Mouse (Mus musculus) stomach, embryonic 14.5 days (tissue): Measurements from ENCODE around the gene Snx7. TPM values are rescaled to one million over a fixed set of nuclear protein-coding genes. Genes with fewer than 3 reads are reported as not detected.

ENCODE experiments used
- ATAC-seq: fragments of 200-750 bp; cut with Nextera tagmentation; 2 replicates; pipeline ENCODE4 v1.8.0; 2017; ENCODE audit warnings: low read depth, moderate TSS enrichment; ENCODE audit not compliant: insufficient number of reproducible peaks, insufficient read depth, low FRiP score
- H3K27ac ChIP-seq: fragments of 300-500 bp; sonication (generic); 2 replicates; pipeline ENCODE4 v1.5.1; 2014; ENCODE audit warnings: mild to moderate bottlenecking, low read length, moderate library complexity, mixed read lengths
- H3K27me3 ChIP-seq: fragments of 300-500 bp; sonication (generic); 2 replicates; pipeline ENCODE4 v1.6.1; 2014; ENCODE audit warnings: low read length, control low read depth, mixed read lengths; ENCODE audit not compliant: control insufficient read depth, insufficient read depth
- H3K36me3 ChIP-seq: fragments of 300-500 bp; sonication (generic); 2 replicates; pipeline ENCODE4 v1.6.1; 2014; ENCODE audit warnings: mild to moderate bottlenecking, control low read depth, low read length, moderate library complexity, mixed read lengths; ENCODE audit not compliant: control insufficient read depth, insufficient read depth
- H3K4me1 ChIP-seq: fragments of 300-500 bp; sonication (generic); 2 replicates; pipeline ENCODE4 v1.6.1; 2014; ENCODE audit warnings: low read length, control low read depth, mixed read lengths; ENCODE audit not compliant: control insufficient read depth, insufficient read depth
- H3K4me2 ChIP-seq: fragments of 300-500 bp; sonication (generic); replicated peaks from 2 replicates; pipeline ENCODE4 v1.6.1; 2014; ENCODE audit warnings: low read depth, low read length, control low read depth
- H3K4me3 ChIP-seq: fragments of 300-500 bp; sonication (generic); 2 replicates; pipeline ENCODE4 v1.5.1; 2014; ENCODE audit warnings: low read depth, low read length, control low read depth
- H3K9ac ChIP-seq: fragments of 300-500 bp; sonication (generic); replicated peaks from 2 replicates; pipeline ENCODE4 v1.6.1; 2014; ENCODE audit warnings: low read depth, mild to moderate bottlenecking, control low read depth, low read length, moderate library complexity, mixed read lengths
- H3K9me3 ChIP-seq: fragments of 300-500 bp; sonication (generic); 2 replicates; pipeline ENCODE4 v1.6.1; 2016; ENCODE audit warnings: low read depth, low read length, control low read depth; ENCODE audit not compliant: control insufficient read depth
- WGBS: fragments of 180-500 bp; shearing (Covaris S2); extraction: QIAGEN DNeasy Blood & Tissue Kit; methylation state at CpG from one replicate; pipeline ENCODE4 v1.1.7; 2014; 5-methylcytosine and 5-hydroxymethylcytosine counted together
- polyA plus RNA-seq: library from polyadenylated mRNA; unstranded; fragments of >200 nt; fragmentation: Nextera tagmentation; extraction: Ambion mirVana; gene quantifications from 2 replicates; pipeline ENCODE4 v1.2.1, GENCODE M21; 2014

The Snx7 gene
- polyA plus RNA-seq, 1 experiment from 2014 or later = 30.4 TPM

- Histone ChIP-seq H3K4me2 (no peak overlapping the region), H3K9me3 (no peaks in the 10 kb centered on the region), H3K4me3 (no peak overlapping the region), H3K27ac (no peak overlapping the region), H3K9ac (no peak overlapping the region), H3K36me3 (no peaks in the 10 kb centered on the region), H3K27me3 (no peaks in the 10 kb centered on the region), H3K4me1 (no peaks in the 10 kb centered on the region)
- WGBS = 60% methylated on average over 12 of the region's 12 CpGs
- ATAC-seq = no peak
Observed at GRCm38 (mm10) chr3:117839867-117840545, 28.7 kb downstream of the Snx7 start.

- H3K27ac ChIP-seq = no peak overlapping the region
- no peak overlapping the region for H3K9ac ChIP-seq
- H3K9me3 ChIP-seq = no peaks in the 10 kb centered on the region
- WGBS = 57% methylated on average over 3 of the region's 3 CpGs
- no peaks in the 10 kb centered on the region for H3K4me1 ChIP-seq
- H3K27me3 ChIP-seq = no peaks in the 10 kb centered on the region
- no peak for ATAC-seq
- H3K36me3 ChIP-seq = no peaks in the 10 kb centered on the region
- no peak overlapping the region for H3K4me3 ChIP-seq
- no peak overlapping the region for H3K4me2 ChIP-seq
Observed at GRCm38 (mm10) chr3:117838020-117838419, 30.7 kb downstream of the Snx7 start.

GRCm38 (mm10) chr3:117826486-117827200, 42.1 kb downstream of the Snx7 start:
- Histone ChIP-seq H3K9ac (no peak overlapping the region), H3K4me3 (no peak overlapping the region), H3K9me3 (no peaks in the 10 kb centered on the region), H3K36me3 (no peaks in the 10 kb centered on the region), H3K27ac (no peak overlapping the region), H3K4me2 (no peak overlapping the region), H3K4me1 (no peaks in the 10 kb centered on the region), H3K27me3 (no peaks in the 10 kb centered on the region)
- 88% methylated on average over 6 of the region's 6 CpGs for WGBS
- ATAC-seq = no peak

GRCm38 (mm10) chr3:117823218-117823617, 45.5 kb downstream of the Snx7 start:
- Histone ChIP-seq H3K4me1 (no peaks in the 10 kb centered on the region), H3K27me3 (no peaks in the 10 kb centered on the region), H3K27ac (no peak overlapping the region), H3K4me2 (no peak overlapping the region), H3K4me3 (no peak overlapping the region), H3K36me3 (no peaks in the 10 kb centered on the region), H3K9me3 (no peaks in the 10 kb centered on the region), H3K9ac (no peak overlapping the region)
- 91% methylated on average over 3 of the region's 3 CpGs for WGBS
- ATAC-seq = no peak

GRCm38 (mm10) chr3:117817635-117818034, 51.1 kb downstream of the Snx7 start:
- no peaks in the 10 kb centered on the region for H3K4me1 ChIP-seq
- H3K4me3 ChIP-seq = no peak overlapping the region
- no peaks in the 10 kb centered on the region for H3K27me3 ChIP-seq
- no peak overlapping the region for H3K9ac ChIP-seq
- H3K9me3 ChIP-seq = no peaks in the 10 kb centered on the region
- WGBS = 93% methylated on average over 1 of the region's 1 CpGs
- H3K36me3 ChIP-seq = no peaks in the 10 kb centered on the region
- H3K27ac ChIP-seq = no peak overlapping the region
- no peak overlapping the region for H3K4me2 ChIP-seq
- ATAC-seq = no peak

GRCm38 (mm10) chr3:117814218-117814617, 54.5 kb downstream of the Snx7 start:
- 83% methylated on average over 2 of the region's 2 CpGs for WGBS
- Histone ChIP-seq H3K27me3 (no peaks in the 10 kb centered on the region), H3K9me3 (no peaks in the 10 kb centered on the region), H3K4me3 (no peak overlapping the region), H3K36me3 (no peaks in the 10 kb centered on the region), H3K4me2 (no peak overlapping the region), H3K4me1 (no peaks in the 10 kb centered on the region), H3K27ac (no peak overlapping the region), H3K9ac (no peak overlapping the region)
- no peak for ATAC-seq

GRCm38 (mm10) chr3:117812135-117812534, 56.6 kb downstream of the Snx7 start:
- H3K4me3 ChIP-seq = no peak overlapping the region
- WGBS = 48% methylated on average over 4 of the region's 4 CpGs

GRCm38 (mm10) chr3:117805782-117806181, 63.0 kb downstream of the Snx7 start:
- H3K4me2 ChIP-seq = no peak overlapping the region
- H3K4me1 ChIP-seq = no peaks in the 10 kb centered on the region
- H3K36me3 ChIP-seq = no peaks in the 10 kb centered on the region
- no peaks in the 10 kb centered on the region for H3K27me3 ChIP-seq
- H3K9me3 ChIP-seq = no peaks in the 10 kb centered on the region
- ATAC-seq = no peak
- H3K27ac ChIP-seq = no peak overlapping the region
- no peak overlapping the region for H3K4me3 ChIP-seq
- no peak overlapping the region for H3K9ac ChIP-seq
- WGBS = 87% methylated on average over 6 of the region's 6 CpGs

More at GRCm38 (mm10) chr3:117812135-117812534, 56.6 kb downstream of the Snx7 start:
- Histone ChIP-seq H3K27me3 (no peaks in the 10 kb centered on the region), H3K27ac (no peak overlapping the region), H3K4me1 (no peaks in the 10 kb centered on the region), H3K36me3 (no peaks in the 10 kb centered on the region), H3K9me3 (no peaks in the 10 kb centered on the region), H3K9ac (no peak overlapping the region), H3K4me2 (no peak overlapping the region)
- no peak for ATAC-seq
